ENCODE assay signal across 24 mouse cellular contexts in the genomic region with DNA sequence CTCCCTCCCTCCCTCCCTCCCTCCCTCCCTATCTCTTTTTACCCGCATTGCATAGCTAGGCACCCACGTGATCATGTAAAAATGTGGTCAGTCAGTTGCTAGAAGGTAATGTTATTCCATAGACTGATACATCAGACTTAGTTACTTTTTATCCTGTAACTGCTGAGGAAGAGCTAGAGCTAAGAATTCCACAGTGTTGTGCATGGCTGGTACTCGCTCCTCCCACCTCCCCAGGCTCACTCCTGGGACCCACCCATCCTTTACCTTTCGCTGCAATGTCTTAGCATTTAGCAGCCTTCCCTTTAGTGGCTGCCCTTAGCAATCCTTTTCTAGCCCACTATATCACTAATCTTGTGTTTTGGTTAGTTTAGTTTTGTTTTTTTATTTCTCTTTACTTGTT.
DNase-seq lines count a peak whose midpoint lies in the region; ATAC-seq and TF ChIP-seq lines count a peak whose summit lies in the region.
"Had no signal": no experiment of that assay in that cellular context is flagged by ENCODE, and none has a peak within 500 bp of the region (broad histone marks: within the 10 kb centered on the region; RNA-seq: fewer than 3 reads in every experiment).

No protein-coding gene starts in this region.

- TF ChIP-seq POLR2A in MEL (IDR thresholded peaks at IDR 0.05; ENCODE audit: control insufficient read depth in 1 of 2, insufficient read depth in 1 of 2, low read depth in 1 of 2, low read length in 2 of 2, poor library complexity in 1 of 2), result no peak

- H3K9me3 ChIP-seq in kidney, embryonic 16.5 days (ENCODE audit: low read length), result no peaks in the 10 kb centered on the region
- no peaks in the 10 kb centered on the region for H3K9me3 ChIP-seq in liver, embryonic 11.5 days (ENCODE audit: control insufficient read depth, low read length)
- no peaks in the 10 kb centered on the region for H3K9me3 ChIP-seq in liver, postnatal 0 days (ENCODE audit: low read length)
- H3K9me3 ChIP-seq in MEL (replicated peaks; ENCODE audit: insufficient read depth, low read length), result no peaks in the 10 kb centered on the region
- H3K9me3 ChIP-seq: forebrain, embryonic 10.5 days; forebrain, embryonic 13.5 days; heart, embryonic 12.5 days; heart, embryonic 15.5 days; hindbrain, embryonic 10.5 days; hindbrain, embryonic 13.5 days had no signal

- ATAC-seq in kidney, embryonic 16.5 days (ENCODE audit: low FRiP score, low TSS enrichment), result peak; percentile 63
- ATAC-seq in liver, embryonic 11.5 days (replicated peaks; ENCODE audit: low FRiP score), result 0 out of 2 replicates have a peak, but pooled peaks have one; percentile 12
- ATAC-seq in liver, postnatal 0 days, result no peak
- ATAC-seq: CD4-positive, CD25-positive, alpha-beta regulatory T cell, adult 4 months; forebrain, embryonic 13.5 days; forebrain, embryonic 16.5 days; hindbrain, embryonic 16.5 days had no signal

- 76% methylated on average over 3 of the region's 4 CpGs for WGBS in kidney, embryonic 16.5 days
- 74% methylated on average over 3 of the region's 4 CpGs for WGBS in liver, embryonic 11.5 days
- WGBS in liver, postnatal 0 days (ENCODE audit: insufficient replicate concordance), result 80% methylated on average over 4 of the region's 4 CpGs

- H3K9ac ChIP-seq in kidney, embryonic 16.5 days (replicated peaks; ENCODE audit: low read length), result no peak overlapping the region
- H3K9ac ChIP-seq in liver, embryonic 11.5 days (ENCODE audit: low read depth, low read length), result no peak overlapping the region
- H3K9ac ChIP-seq in liver, postnatal 0 days (replicated peaks), result no peak overlapping the region
- no peak overlapping the region for H3K9ac ChIP-seq in MEL (ENCODE audit: control insufficient read depth, low read depth, low read length, poor library complexity, severe bottlenecking)
- H3K9ac ChIP-seq: forebrain, embryonic 13.5 days; heart, embryonic 12.5 days; heart, embryonic 15.5 days; hindbrain, embryonic 13.5 days had no signal

- no peak overlapping the region for H3K4me3 ChIP-seq in kidney, embryonic 16.5 days (ENCODE audit: low read length)
- no peak overlapping the region for H3K4me3 ChIP-seq in liver, embryonic 11.5 days (ENCODE audit: low read depth, low read length)
- no peak overlapping the region for H3K4me3 ChIP-seq in liver, postnatal 0 days (ENCODE audit: low read depth, low read length)
- H3K4me3 ChIP-seq in MEL (ENCODE audit: control insufficient read depth in 1 of 2, insufficient read depth in 1 of 2, low read depth in 2 of 2, low read length in 2 of 2), result no peak overlapping the region
- H3K4me3 ChIP-seq: forebrain, embryonic 10.5 days; forebrain, embryonic 13.5 days; heart, embryonic 12.5 days; heart, embryonic 15.5 days; hindbrain, embryonic 10.5 days; hindbrain, embryonic 13.5 days had no signal

- no peak for DNase-seq in kidney, adult 8-10 months
- no peak for DNase-seq in liver, embryonic 11.5 days (ENCODE audit: low spot score)
- DNase-seq in liver, postnatal 0 days, result no peak
- no peak for DNase-seq in MEL (ENCODE audit: low read depth, low spot score)
- peak; percentile 46 for DNase-seq in ZHBTc4 (ENCODE audit: low read depth, low spot score)
- DNase-seq: adrenal gland, postnatal 10 days; adrenal gland, postnatal 36 days; cerebellum, adult 18-20 months; cerebellum, adult 9-10 months; cerebellum, postnatal 14 days; gastrocnemius, postnatal 14 days; heart, adult 18-20 months; heart, postnatal 10 days; heart, postnatal 36 days had no signal

- TF ChIP-seq RAD21 in MEL (IDR thresholded peaks at IDR 0.05; ENCODE audit: low read depth, low read length), result no peak

- H3K27ac ChIP-seq in kidney, embryonic 16.5 days (ENCODE audit: low read length), result no peak overlapping the region
- H3K27ac ChIP-seq in liver, embryonic 11.5 days (ENCODE audit: low read depth, low read length), result no peak overlapping the region
- no peak overlapping the region for H3K27ac ChIP-seq in liver, postnatal 0 days (ENCODE audit: low read depth)
- no peak overlapping the region for H3K27ac ChIP-seq in MEL (ENCODE audit: control insufficient read depth, low read depth, low read length)
- H3K27ac ChIP-seq: forebrain, embryonic 10.5 days; forebrain, embryonic 13.5 days; heart, embryonic 15.5 days; hindbrain, embryonic 10.5 days; hindbrain, embryonic 13.5 days had no signal

- H3K4me2 ChIP-seq in kidney, embryonic 16.5 days (replicated peaks; ENCODE audit: low read depth, low read length), result no peak overlapping the region
- no peak overlapping the region for H3K4me2 ChIP-seq in liver, embryonic 11.5 days
- H3K4me2 ChIP-seq in liver, postnatal 0 days (ENCODE audit: low read depth, low read length), result no peak overlapping the region
- H3K4me2 ChIP-seq: forebrain, embryonic 13.5 days; heart, embryonic 12.5 days; heart, embryonic 15.5 days; hindbrain, embryonic 13.5 days had no signal

- TF ChIP-seq EP300 in liver, postnatal 0 days (IDR thresholded peaks at IDR 0.05; ENCODE audit: low read depth), result no peak
- TF ChIP-seq EP300 in MEL (IDR thresholded peaks at IDR 0.05; ENCODE audit: low read depth in 1 of 2, low read length in 2 of 2), result no peak

- H3K79me2 ChIP-seq in MEL (ENCODE audit: control insufficient read depth, insufficient read depth, low read length, poor library complexity), result no peaks in the 10 kb centered on the region

- no peak for TF ChIP-seq CTCF in liver, postnatal 0 days (IDR thresholded peaks at IDR 0.05; ENCODE audit: low read depth)
- no peak for TF ChIP-seq CTCF in MEL (IDR thresholded peaks at IDR 0.05 in 2 of 3, conservative IDR thresholded peaks at IDR 0.05 in 1 of 3; ENCODE audit: control insufficient read depth in 1 of 3, insufficient read depth in 1 of 3, low read depth in 2 of 3, low read length in 3 of 3, poor library complexity in 1 of 3, severe bottlenecking in 1 of 3)

- no peaks in the 10 kb centered on the region for H3K27me3 ChIP-seq in kidney, embryonic 16.5 days (ENCODE audit: insufficient read depth, low read length)
- no peaks in the 10 kb centered on the region for H3K27me3 ChIP-seq in liver, embryonic 11.5 days (replicated peaks; ENCODE audit: control insufficient read depth, insufficient read depth, low read length)
- no peaks in the 10 kb centered on the region for H3K27me3 ChIP-seq in liver, postnatal 0 days (ENCODE audit: insufficient read depth, low read length)
- H3K27me3 ChIP-seq in MEL (ENCODE audit: control insufficient read depth in 1 of 2, insufficient read depth in 2 of 2, low read length in 2 of 2), result no peaks in the 10 kb centered on the region
- H3K27me3 ChIP-seq: forebrain, embryonic 13.5 days; heart, embryonic 12.5 days; heart, embryonic 15.5 days; hindbrain, embryonic 13.5 days had no signal

- H3K4me1 ChIP-seq in kidney, embryonic 16.5 days (ENCODE audit: insufficient read depth, low read length), result no peaks in the 10 kb centered on the region
- H3K4me1 ChIP-seq in liver, embryonic 11.5 days (replicated peaks; ENCODE audit: control insufficient read depth, insufficient read depth, low read length), result no peaks in the 10 kb centered on the region
- no peaks in the 10 kb centered on the region for H3K4me1 ChIP-seq in liver, postnatal 0 days (ENCODE audit: insufficient read depth)
- H3K4me1 ChIP-seq in MEL (ENCODE audit: control insufficient read depth in 1 of 2, insufficient read depth in 2 of 2, low read length in 2 of 2), result peaks cover 0 to 4% of the 10 kb centered on the region in 2 experiments; a peak in 2 of 4 replicates
- H3K4me1 ChIP-seq: forebrain, embryonic 10.5 days; forebrain, embryonic 13.5 days; heart, embryonic 12.5 days; hindbrain, embryonic 10.5 days; hindbrain, embryonic 13.5 days had no signal

- H3K36me3 ChIP-seq in kidney, embryonic 16.5 days (ENCODE audit: insufficient read depth, low read length), result 0 out of 2 replicates have a peak, but pooled peaks cover 11% of the 10 kb centered on the region
- no peaks in the 10 kb centered on the region for H3K36me3 ChIP-seq in liver, embryonic 11.5 days (ENCODE audit: control insufficient read depth, insufficient read depth, low read length)
- no peaks in the 10 kb centered on the region for H3K36me3 ChIP-seq in liver, postnatal 0 days (replicated peaks; ENCODE audit: insufficient read depth, low read length)
- H3K36me3 ChIP-seq in MEL (ENCODE audit: control insufficient read depth in 1 of 2, insufficient read depth in 2 of 2, low read length in 2 of 2), result peaks cover 0 to 3% of the 10 kb centered on the region in 2 experiments; a peak in 1 of 4 replicates
- H3K36me3 ChIP-seq: forebrain, embryonic 10.5 days; heart, embryonic 15.5 days had no signal

TF ChIP-seq in MEL, 35 proteins besides CTCF, POLR2A, EP300 and RAD21:
- TF ChIP-seq POLR2AphosphoS2 (IDR thresholded peaks at IDR 0.05; ENCODE audit: low read length) (no peak), USF2 (IDR thresholded peaks at IDR 0.05; ENCODE audit: borderline replicate concordance in 1 of 2, insufficient read depth in 1 of 2, low read depth in 1 of 2, low read length in 2 of 2) (no peak), TBP (IDR thresholded peaks at IDR 0.05; ENCODE audit: low read depth, low read length) (no peak), USF1 (IDR thresholded peaks at IDR 0.05; ENCODE audit: low read depth, low read length) (peak; percentile 61; the same call in 1 of the 2 replicates)
TF ChIP-seq in MEL: peak in this region for 1.
